Mouse (Mus musculus) MEL (cell line): ENCODE data around the gene Mfsd4a.

Source experiments
- ETS1 ChIP-seq: IDR thresholded peaks from 2 replicates; pipeline ENCODE4 v1.6.1; 2012; ENCODE audit warnings: low read depth, mild to moderate bottlenecking, inconsistent platforms, low read length, improper control_type of control experiment, moderate library complexity
- MXI1 ChIP-seq: IDR thresholded peaks from 2 replicates; pipeline ENCODE4 v1.6.1; 2011; ENCODE audit warnings: mild to moderate bottlenecking, low read depth, low read length, improper control_type of control experiment

DNA sequence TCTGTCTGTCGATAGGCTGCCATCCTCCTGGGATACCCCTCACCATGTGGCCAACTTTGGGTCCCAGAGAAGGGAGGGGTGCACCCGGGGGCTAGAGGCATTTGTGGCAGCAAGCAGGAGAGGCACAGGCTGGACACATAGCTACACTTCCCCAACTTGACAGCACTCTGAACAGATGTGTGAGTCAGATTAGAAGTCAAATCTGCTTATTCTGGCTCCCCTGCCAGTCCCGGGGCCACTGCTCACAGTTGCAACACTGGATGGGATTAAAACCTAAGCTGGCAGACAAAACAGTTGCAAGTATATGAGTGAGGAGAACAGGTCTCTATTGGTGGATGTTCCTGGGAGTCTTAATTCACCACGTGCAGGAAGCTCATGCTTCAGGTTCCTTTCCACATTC lies 31.9 kb upstream of the Mfsd4a start:
- TF ChIP-seq ETS1 (no peak), MXI1 (no peak)
